ENCODE assay signal across 32 mouse cellular contexts in the genomic region with DNA sequence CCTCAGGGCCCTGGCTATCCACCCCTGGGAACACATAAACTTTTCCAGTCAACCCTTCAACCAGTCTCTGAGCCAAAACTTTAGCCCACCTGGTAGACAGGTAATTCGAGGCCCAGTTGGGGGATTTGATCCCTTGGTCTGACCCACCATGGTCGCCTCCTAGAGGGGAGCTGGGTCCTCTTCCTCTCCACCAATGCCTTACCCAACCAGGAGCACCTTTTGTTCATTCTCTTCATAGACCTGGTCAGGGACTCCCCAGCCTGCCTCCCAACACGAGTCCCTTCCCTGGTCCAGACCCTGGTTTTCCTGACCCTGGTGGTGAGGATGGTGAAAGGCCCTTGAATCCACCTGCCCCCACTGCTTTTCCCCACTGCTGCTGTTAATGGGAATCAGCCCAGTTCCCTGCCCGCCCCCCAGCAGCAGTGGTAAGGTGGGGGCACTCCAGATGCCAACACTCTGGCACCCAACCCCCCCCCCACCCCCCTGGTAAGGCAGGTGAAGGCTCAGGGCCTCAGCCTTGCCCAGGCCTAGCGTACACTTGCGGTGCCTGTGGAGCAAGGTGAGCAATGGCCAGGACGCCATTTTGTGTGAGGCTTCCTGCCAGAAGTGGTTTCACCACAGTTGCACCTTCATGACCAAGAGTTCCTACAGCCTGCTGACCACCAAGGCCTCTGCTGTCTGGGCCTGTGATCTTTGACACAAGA.
DNase-seq lines count a peak whose midpoint lies in the region; ATAC-seq lines count a peak whose summit lies in the region.
"Had no signal": no experiment of that assay in that cellular context is flagged by ENCODE, and none has a peak within 500 bp of the region (broad histone marks: within the 10 kb centered on the region; RNA-seq: fewer than 3 reads in every experiment).

No protein-coding gene starts in this region.

- no peaks in the 10 kb centered on the region for H3K4me1 ChIP-seq in hindbrain, embryonic 11.5 days (replicated peaks; ENCODE audit: control insufficient read depth, insufficient read depth, low read length)
- H3K4me1 ChIP-seq in hindbrain, embryonic 10.5 days (replicated peaks), result no peaks in the 10 kb centered on the region
- no peaks in the 10 kb centered on the region for H3K4me1 ChIP-seq in lung, embryonic 15.5 days
- no peaks in the 10 kb centered on the region for H3K4me1 ChIP-seq in neural tube, embryonic 11.5 days (ENCODE audit: control insufficient read depth, insufficient read depth, low read length)
- no peaks in the 10 kb centered on the region for H3K4me1 ChIP-seq in neural tube, embryonic 15.5 days
- no peaks in the 10 kb centered on the region for H3K4me1 ChIP-seq in limb, embryonic 15.5 days
- H3K4me1 ChIP-seq: heart, embryonic 15.5 days; stomach, embryonic 15.5 days had no signal

- no peaks in the 10 kb centered on the region for H3K27me3 ChIP-seq in hindbrain, embryonic 11.5 days (ENCODE audit: control insufficient read depth, insufficient read depth, low read length)
- H3K27me3 ChIP-seq in hindbrain, embryonic 10.5 days (ENCODE audit: insufficient read depth, poor library complexity, severe bottlenecking), result no peaks in the 10 kb centered on the region
- H3K27me3 ChIP-seq in lung, embryonic 15.5 days, result no peaks in the 10 kb centered on the region
- H3K27me3 ChIP-seq in neural tube, embryonic 11.5 days (ENCODE audit: control insufficient read depth, insufficient read depth, low read length), result no peaks in the 10 kb centered on the region
- no peaks in the 10 kb centered on the region for H3K27me3 ChIP-seq in neural tube, embryonic 15.5 days (replicated peaks)
- H3K27me3 ChIP-seq in limb, embryonic 15.5 days, result no peaks in the 10 kb centered on the region
- H3K27me3 ChIP-seq: heart, embryonic 15.5 days; stomach, embryonic 15.5 days had no signal

- ATAC-seq in hindbrain, embryonic 11.5 days (ENCODE audit: low FRiP score), result peak; percentile 35; the same call in 1 of the 2 replicates
- peak; percentile 57; the same call in 1 of the 2 replicates for ATAC-seq in lung, embryonic 15.5 days (ENCODE audit: borderline replicate concordance, extremely low read depth, low FRiP score, low TSS enrichment)
- ATAC-seq in neural tube, embryonic 11.5 days (ENCODE audit: insufficient read depth, low FRiP score, low TSS enrichment), result peak; percentile 58
- no peak for ATAC-seq in neural tube, embryonic 15.5 days (ENCODE audit: low FRiP score)
- 0 out of 2 replicates have a peak, but pooled peaks have one; percentile 40 for ATAC-seq in limb, embryonic 15.5 days (ENCODE audit: insufficient number of reproducible peaks, low FRiP score, low TSS enrichment, low read depth)
- ATAC-seq: forebrain, embryonic 16.5 days; intestine, embryonic 16.5 days; lung, postnatal 0 days; midbrain, embryonic 16.5 days had no signal

- no peaks in the 10 kb centered on the region for H3K36me3 ChIP-seq in hindbrain, embryonic 11.5 days (ENCODE audit: control insufficient read depth, insufficient read depth, low read length)
- no peaks in the 10 kb centered on the region for H3K36me3 ChIP-seq in hindbrain, embryonic 10.5 days
- no peaks in the 10 kb centered on the region for H3K36me3 ChIP-seq in lung, embryonic 15.5 days
- H3K36me3 ChIP-seq in neural tube, embryonic 11.5 days (ENCODE audit: control insufficient read depth, insufficient read depth, low read length), result no peaks in the 10 kb centered on the region
- no peaks in the 10 kb centered on the region for H3K36me3 ChIP-seq in neural tube, embryonic 15.5 days
- H3K36me3 ChIP-seq in limb, embryonic 15.5 days, result no peaks in the 10 kb centered on the region
- H3K36me3 ChIP-seq: heart, embryonic 15.5 days; stomach, embryonic 15.5 days had no signal

- no peak overlapping the region for H3K4me3 ChIP-seq in hindbrain, embryonic 11.5 days (ENCODE audit: low read depth, low read length)
- no peak overlapping the region for H3K4me3 ChIP-seq in hindbrain, embryonic 10.5 days
- no peak overlapping the region for H3K4me3 ChIP-seq in lung, embryonic 15.5 days
- no peak overlapping the region for H3K4me3 ChIP-seq in neural tube, embryonic 11.5 days (ENCODE audit: low read depth, low read length)
- no peak overlapping the region for H3K4me3 ChIP-seq in neural tube, embryonic 15.5 days (replicated peaks)
- no peak overlapping the region for H3K4me3 ChIP-seq in limb, embryonic 15.5 days
- H3K4me3 ChIP-seq: gastrocnemius, adult 2 months; heart, adult 2 months; heart, embryonic 15.5 days; stomach, embryonic 15.5 days had no signal

- H3K27ac ChIP-seq in hindbrain, embryonic 11.5 days (ENCODE audit: low read depth, low read length), result no peak overlapping the region
- H3K27ac ChIP-seq in hindbrain, embryonic 10.5 days, result no peak overlapping the region
- no peak overlapping the region for H3K27ac ChIP-seq in lung, embryonic 15.5 days
- H3K27ac ChIP-seq in neural tube, embryonic 11.5 days (ENCODE audit: low read depth, low read length), result no peak overlapping the region
- no peak overlapping the region for H3K27ac ChIP-seq in neural tube, embryonic 15.5 days (replicated peaks)
- no peak overlapping the region for H3K27ac ChIP-seq in limb, embryonic 15.5 days
- H3K27ac ChIP-seq: gastrocnemius, adult 2 months; heart, adult 2 months; heart, embryonic 15.5 days; kidney, postnatal 0 days; macrophage; stomach, embryonic 15.5 days had no signal

- WGBS in hindbrain, embryonic 11.5 days, result 90% methylated on average over 7 of the region's 7 CpGs
- WGBS in hindbrain, embryonic 10.5 days, result 85% methylated on average over 7 of the region's 7 CpGs
- 85% methylated on average over 7 of the region's 7 CpGs for WGBS in lung, embryonic 15.5 days
- WGBS in neural tube, embryonic 11.5 days, result 91% methylated on average over 7 of the region's 7 CpGs
- WGBS in neural tube, embryonic 15.5 days, result 94% methylated on average over 7 of the region's 7 CpGs
- 85% methylated on average over 7 of the region's 7 CpGs for WGBS in limb, embryonic 15.5 days

- no peak overlapping the region for H3K4me2 ChIP-seq in hindbrain, embryonic 11.5 days (replicated peaks; ENCODE audit: low read depth, low read length)
- H3K4me2 ChIP-seq in lung, embryonic 15.5 days, result no peak overlapping the region
- H3K4me2 ChIP-seq in neural tube, embryonic 11.5 days (ENCODE audit: low read depth), result no peak overlapping the region
- H3K4me2 ChIP-seq in neural tube, embryonic 15.5 days, result no peak overlapping the region
- no peak overlapping the region for H3K4me2 ChIP-seq in limb, embryonic 15.5 days
- H3K4me2 ChIP-seq: heart, embryonic 15.5 days; stomach, embryonic 15.5 days had no signal

- DNase-seq in hindbrain, embryonic 11.5 days (ENCODE audit: low spot score), result no peak
- no peak for DNase-seq in hindbrain, embryonic 10.5 days (ENCODE audit: low spot score)
- DNase-seq in lung, postnatal 4 days, result no peak
- DNase-seq in neural tube, embryonic 11.5 days (ENCODE audit: low spot score), result no peak
- no peak for DNase-seq in layer of hippocampus, adult 18-20 months (ENCODE audit: low spot score in 2 of 2)
- DNase-seq: adrenal gland, postnatal 25 days; B cell, adult 2 months; cerebellum, adult 11-12 months; cerebellum, adult 9-11 months; embryo, embryonic 11 days; gastrocnemius, adult 2 months; gastrocnemius, postnatal 36 days; heart, adult 2 months; heart, postnatal 36 days; kidney, adult 8-10 months; kidney, postnatal 4 days; layer of hippocampus, postnatal 36 days; left cerebral cortex, postnatal 4 days; retina, postnatal 1 day; right cerebral cortex, postnatal 14 days; thymus, postnatal 14 days had no signal

- no peaks in the 10 kb centered on the region for H3K9me3 ChIP-seq in hindbrain, embryonic 11.5 days (ENCODE audit: control insufficient read depth, low read length)
- no peaks in the 10 kb centered on the region for H3K9me3 ChIP-seq in hindbrain, embryonic 10.5 days
- no peaks in the 10 kb centered on the region for H3K9me3 ChIP-seq in lung, embryonic 15.5 days
- no peaks in the 10 kb centered on the region for H3K9me3 ChIP-seq in neural tube, embryonic 11.5 days (ENCODE audit: control insufficient read depth, low read length)
- no peaks in the 10 kb centered on the region for H3K9me3 ChIP-seq in neural tube, embryonic 15.5 days (replicated peaks)
- H3K9me3 ChIP-seq in limb, embryonic 15.5 days, result no peaks in the 10 kb centered on the region
- H3K9me3 ChIP-seq: heart, embryonic 15.5 days; stomach, embryonic 15.5 days had no signal

- no peak overlapping the region for H3K9ac ChIP-seq in hindbrain, embryonic 11.5 days (ENCODE audit: low read depth, low read length)
- no peak overlapping the region for H3K9ac ChIP-seq in lung, embryonic 15.5 days
- H3K9ac ChIP-seq in neural tube, embryonic 11.5 days (ENCODE audit: low read length), result no peak overlapping the region
- H3K9ac ChIP-seq in neural tube, embryonic 15.5 days (replicated peaks), result no peak overlapping the region
- H3K9ac ChIP-seq in limb, embryonic 15.5 days, result no peak overlapping the region
- H3K9ac ChIP-seq: heart, embryonic 15.5 days; stomach, embryonic 15.5 days had no signal
